Mouse (Mus musculus) midbrain, embryonic 13.5 days (tissue): ENCODE measurements around the gene Atp5e. TPM values are rescaled to one million over a fixed set of nuclear protein-coding genes. Genes with fewer than 3 reads are reported as not detected.

Source experiments
- ATAC-seq: fragments of 200-750 bp; cut with Nextera tagmentation; 2 replicates; pipeline ENCODE4 v1.8.0; 2017; ENCODE audit warnings: mild to moderate bottlenecking, moderate TSS enrichment, moderate library complexity
- H3K27ac ChIP-seq: fragments of 300-500 bp; sonication (generic); 2 replicates; pipeline ENCODE4 v1.5.1; 2015; ENCODE audit warnings: inconsistent platforms, mild to moderate bottlenecking, moderate library complexity
- H3K27me3 ChIP-seq: fragments of 300-500 bp; sonication (generic); 2 replicates; pipeline ENCODE4 v1.6.1; 2015; ENCODE audit warnings: mild to moderate bottlenecking, inconsistent platforms
- H3K36me3 ChIP-seq: fragments of 300-500 bp; sonication (generic); 2 replicates; pipeline ENCODE4 v1.6.1; 2015; ENCODE audit warnings: mild to moderate bottlenecking, inconsistent platforms
- H3K4me1 ChIP-seq: fragments of 300-500 bp; sonication (generic); replicated peaks from 2 replicates; pipeline ENCODE4 v1.6.1; 2015; ENCODE audit warnings: inconsistent platforms
- H3K4me2 ChIP-seq: fragments of 300-500 bp; sonication (generic); replicated peaks from 2 replicates; pipeline ENCODE4 v1.6.1; 2015; ENCODE audit warnings: moderate library complexity, mild to moderate bottlenecking, inconsistent platforms
- H3K4me3 ChIP-seq: fragments of 300-500 bp; sonication (generic); replicated peaks from 2 replicates; pipeline ENCODE4 v1.5.1; 2015; ENCODE audit warnings: mild to moderate bottlenecking, inconsistent platforms
- H3K9ac ChIP-seq: fragments of 300-500 bp; sonication (generic); replicated peaks from 2 replicates; pipeline ENCODE4 v1.6.1; 2015; ENCODE audit warnings: mild to moderate bottlenecking, inconsistent platforms
- H3K9me3 ChIP-seq: fragments of 300-500 bp; sonication (generic); 2 replicates; pipeline ENCODE4 v1.6.1; 2016; ENCODE audit warnings: mild to moderate bottlenecking, inconsistent platforms
- WGBS: fragments of 180-500 bp; shearing (Covaris S2); methylation state at CpG from one replicate; pipeline ENCODE4 v1.1.7; 2015; 5-methylcytosine and 5-hydroxymethylcytosine counted together
- polyA plus RNA-seq: library from polyadenylated mRNA; unstranded; fragments of >200 nt; fragmentation: Nextera tagmentation; extraction: Ambion mirVana; gene quantifications from 2 replicates; pipeline ENCODE4 v1.2.1, GENCODE M21; 2015

Gene Atp5e
- polyA plus RNA-seq: 768 and 784 TPM in 2 replicates

GRCm38 (mm10) chr2:174463789-174464523 is at the start of gene Atp5e:
Gene Atp5e, minus strand, starts transcription at chr2:174464105.
- peaks cover 18% of the 10 kb centered on the region for H3K4me1 ChIP-seq
- 2% methylated on average over 48 of the region's 48 CpGs for WGBS
- peaks cover 56% of the 10 kb centered on the region for H3K36me3 ChIP-seq
- peak within 1 kb of the TSS; percentile 79 for H3K4me2 ChIP-seq
- peak within 1 kb of the TSS; percentile 79 for H3K4me3 ChIP-seq
- peak within 1 kb of the TSS; percentile 73 for H3K9ac ChIP-seq
- 0 out of 2 replicates have a peak within 1 kb of the TSS, but pooled peaks have one; percentile 49 for H3K27ac ChIP-seq
- H3K27me3 ChIP-seq: no peaks in the 10 kb centered on the region
- H3K9me3 ChIP-seq: no peaks in the 10 kb centered on the region
- ATAC-seq: peak; percentile 100

GRCm38 (mm10) chr2:174509825-174510224 is 45.9 kb upstream of the Atp5e start:
- no peak overlapping the region for H3K4me3 ChIP-seq
- ATAC-seq: no peak
- no peaks in the 10 kb centered on the region for H3K4me1 ChIP-seq
- no peak overlapping the region for H3K9ac ChIP-seq
- no peak overlapping the region for H3K4me2 ChIP-seq
- no peak overlapping the region for H3K27ac ChIP-seq
- H3K9me3 ChIP-seq: no peaks in the 10 kb centered on the region
- 96% methylated on average over 8 of the region's 8 CpGs for WGBS
- no peaks in the 10 kb centered on the region for H3K36me3 ChIP-seq
- no peaks in the 10 kb centered on the region for H3K27me3 ChIP-seq

GRCm38 (mm10) chr2:174507998-174508397 is 44.1 kb upstream of the Atp5e start:
- peaks cover under 1% of the 10 kb centered on the region; the same call in 1 of the 2 replicates for H3K4me1 ChIP-seq
- no peak overlapping the region for H3K4me3 ChIP-seq
- ATAC-seq: no peak
- H3K27ac ChIP-seq: no peak overlapping the region
- H3K9ac ChIP-seq: no peak overlapping the region
- no peaks in the 10 kb centered on the region for H3K36me3 ChIP-seq
- H3K27me3 ChIP-seq: no peaks in the 10 kb centered on the region
- no peaks in the 10 kb centered on the region for H3K9me3 ChIP-seq
- H3K4me2 ChIP-seq: no peak overlapping the region
- WGBS: 86% methylated on average over 4 of the region's 4 CpGs

GRCm38 (mm10) chr2:174502831-174503460 is 39.0 kb upstream of the Atp5e start:
- H3K36me3 ChIP-seq: no peaks in the 10 kb centered on the region
- ATAC-seq: 0 out of 2 replicates have a peak, but pooled peaks have one; percentile 32
- no peaks in the 10 kb centered on the region for H3K9me3 ChIP-seq
- H3K9ac ChIP-seq: no peak overlapping the region
- H3K4me1 ChIP-seq: peaks cover 25% of the 10 kb centered on the region
- WGBS: 78% methylated on average over 25 of the region's 25 CpGs
- H3K4me3 ChIP-seq: no peak overlapping the region
- H3K27ac ChIP-seq: no peak overlapping the region
- no peaks in the 10 kb centered on the region for H3K27me3 ChIP-seq
- no peak overlapping the region for H3K4me2 ChIP-seq

- WGBS: 51% methylated on average over 5 of the region's 5 CpGs
- Histone ChIP-seq H3K36me3 (no peaks in the 10 kb centered on the region), H3K4me3 (no peak overlapping the region), H3K27me3 (no peaks in the 10 kb centered on the region), H3K9me3 (no peaks in the 10 kb centered on the region), H3K4me2 (no peak overlapping the region), H3K9ac (no peak overlapping the region), H3K27ac (no peak overlapping the region), H3K4me1 (peaks cover 25% of the 10 kb centered on the region)
- ATAC-seq: no peak
These were observed 38.4 kb upstream of the Atp5e start for GRCm38 (mm10) chr2:174502321-174502720.

- ATAC-seq: peak; percentile 60
- Histone ChIP-seq H3K4me2 (no peak overlapping the region), H3K4me1 (peaks cover 25% of the 10 kb centered on the region), H3K27me3 (no peaks in the 10 kb centered on the region), H3K9me3 (no peaks in the 10 kb centered on the region), H3K4me3 (no peak overlapping the region), H3K27ac (peak overlapping the region; percentile 36), H3K9ac (no peak overlapping the region), H3K36me3 (no peaks in the 10 kb centered on the region)
- WGBS: 76% methylated on average over 8 of the region's 8 CpGs
These were observed 37.6 kb upstream of the Atp5e start for GRCm38 (mm10) chr2:174501517-174501916.

- WGBS: 64% methylated on average over 14 of the region's 14 CpGs
- Histone ChIP-seq H3K4me3 (no peak overlapping the region), H3K27me3 (no peaks in the 10 kb centered on the region), H3K9me3 (no peaks in the 10 kb centered on the region), H3K4me1 (peaks cover 25% of the 10 kb centered on the region), H3K4me2 (no peak overlapping the region), H3K36me3 (no peaks in the 10 kb centered on the region), H3K9ac (no peak overlapping the region), H3K27ac (peak overlapping the region; percentile 47)
- ATAC-seq: peak; percentile 87
These were observed 37.1 kb upstream of the Atp5e start for GRCm38 (mm10) chr2:174500814-174501503.

- no peak overlapping the region for H3K27ac ChIP-seq
- no peak for ATAC-seq
- H3K4me2 ChIP-seq: no peak overlapping the region
- no peaks in the 10 kb centered on the region for H3K4me1 ChIP-seq
- no peak overlapping the region for H3K4me3 ChIP-seq
- no peaks in the 10 kb centered on the region for H3K9me3 ChIP-seq
- no peaks in the 10 kb centered on the region for H3K36me3 ChIP-seq
- H3K9ac ChIP-seq: no peak overlapping the region
- H3K27me3 ChIP-seq: no peaks in the 10 kb centered on the region
- WGBS: 76% methylated on average over 2 of the region's 2 CpGs
These were observed 29.0 kb upstream of the Atp5e start for GRCm38 (mm10) chr2:174492858-174493257.

- WGBS: 89% methylated on average over 5 of the region's 5 CpGs
- Histone ChIP-seq H3K4me1 (no peaks in the 10 kb centered on the region), H3K27ac (no peak overlapping the region), H3K4me3 (no peak overlapping the region), H3K36me3 (no peaks in the 10 kb centered on the region), H3K4me2 (no peak overlapping the region), H3K27me3 (no peaks in the 10 kb centered on the region), H3K9me3 (no peaks in the 10 kb centered on the region), H3K9ac (no peak overlapping the region)
- ATAC-seq: no peak
These were observed 23.1 kb upstream of the Atp5e start for GRCm38 (mm10) chr2:174487005-174487404.

GRCm38 (mm10) chr2:174478746-174479145 is 14.8 kb upstream of the Atp5e start:
- Histone ChIP-seq H3K27ac (no peak overlapping the region), H3K9me3 (no peaks in the 10 kb centered on the region), H3K4me2 (no peak overlapping the region), H3K36me3 (no peaks in the 10 kb centered on the region), H3K4me3 (no peak overlapping the region), H3K27me3 (no peaks in the 10 kb centered on the region), H3K4me1 (no peaks in the 10 kb centered on the region), H3K9ac (no peak overlapping the region)
- ATAC-seq: no peak
- 77% methylated on average over 5 of the region's 5 CpGs for WGBS

GRCm38 (mm10) chr2:174477543-174478319 is 13.8 kb upstream of the Atp5e start:
- H3K27ac ChIP-seq: no peak overlapping the region
- H3K4me3 ChIP-seq: no peak overlapping the region
- no peaks in the 10 kb centered on the region for H3K9me3 ChIP-seq
- ATAC-seq: no peak
- 80% methylated on average over 3 of the region's 3 CpGs for WGBS
- H3K36me3 ChIP-seq: no peaks in the 10 kb centered on the region
- no peak overlapping the region for H3K4me2 ChIP-seq
- H3K27me3 ChIP-seq: no peaks in the 10 kb centered on the region
- H3K4me1 ChIP-seq: peaks cover 4% of the 10 kb centered on the region; the same call in 1 of the 2 replicates
- no peak overlapping the region for H3K9ac ChIP-seq
